Mouse (Mus musculus) T-helper 2 cell (primary cell): ENCODE data around the gene Cenpi.
"Not testable (repeated sequence)": the region's sequence is repeated elsewhere in the genome, so short reads cannot be mapped to it uniquely, and the experiment has no call there.

Experiments used
- in situ Hi-C: fragments of 300-600 bp; cut with MboI, MseI; formaldehyde crosslinking; loops from one replicate; pipeline ENCODE4 v1.15.1; 2025; ENCODE audit warnings: high pct_unique_total_duplicates

Gene Cenpi

DNA sequence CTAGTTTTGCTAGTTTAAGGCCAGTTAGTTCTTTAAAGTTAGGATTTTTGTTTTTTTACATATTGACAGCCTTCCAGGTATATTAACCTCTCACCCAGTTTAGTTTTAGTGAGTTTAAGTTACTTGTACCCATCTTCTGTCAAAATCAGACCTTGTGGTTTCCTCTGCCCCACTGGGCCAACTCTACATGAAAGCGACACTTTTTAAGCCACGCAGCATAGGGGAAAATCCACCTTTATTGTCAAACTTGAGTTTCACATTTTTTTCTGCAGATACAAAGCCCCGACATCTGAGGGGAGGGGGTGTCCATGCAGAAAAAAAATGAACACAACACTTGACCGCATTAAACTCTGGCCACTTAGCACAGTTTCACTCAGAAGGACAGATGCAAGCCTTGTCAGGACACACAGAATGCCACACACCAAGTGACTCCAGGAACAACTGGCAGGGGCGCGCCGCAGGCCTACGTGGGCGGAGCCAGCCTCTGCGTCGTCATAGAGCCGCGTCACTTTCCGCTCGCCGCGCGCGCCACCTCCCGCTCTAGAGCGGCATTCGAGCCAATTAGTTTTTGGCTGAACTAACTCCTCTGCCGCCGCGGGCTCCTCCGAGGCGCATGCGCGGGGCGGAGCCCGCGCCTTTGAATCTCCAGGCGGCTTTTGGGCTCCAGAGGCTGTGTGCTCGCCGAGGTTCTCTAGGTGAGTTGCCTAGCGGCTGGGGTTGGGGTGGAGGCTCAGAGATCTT is at the start of gene Cenpi:
Gene Cenpi, plus strand, starts transcription at position 551 of the 741 bp plus-strand sequence.
- in situ Hi-C loops = no loop called here

DNA sequence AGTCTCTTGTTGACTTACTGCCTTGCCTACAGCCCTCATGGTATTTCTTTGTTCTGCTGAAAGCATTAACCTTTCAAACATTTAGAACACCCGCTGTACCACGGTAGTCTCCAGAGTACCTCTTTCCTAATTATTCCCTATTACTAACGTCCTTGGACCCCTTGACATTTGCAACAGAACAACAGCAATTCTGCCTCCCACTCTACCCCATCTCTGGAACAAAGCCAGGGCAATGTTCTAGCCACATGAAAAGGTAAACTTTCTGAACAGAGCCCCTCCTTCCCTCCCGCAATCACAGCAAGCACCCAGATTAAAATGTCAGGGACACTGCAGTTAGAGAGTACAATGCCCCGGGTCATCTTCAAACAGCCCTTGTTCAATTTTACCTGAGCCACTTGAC is 46.7 kb upstream of the Cenpi start:
- in situ Hi-C loops = no loop called here

DNA sequence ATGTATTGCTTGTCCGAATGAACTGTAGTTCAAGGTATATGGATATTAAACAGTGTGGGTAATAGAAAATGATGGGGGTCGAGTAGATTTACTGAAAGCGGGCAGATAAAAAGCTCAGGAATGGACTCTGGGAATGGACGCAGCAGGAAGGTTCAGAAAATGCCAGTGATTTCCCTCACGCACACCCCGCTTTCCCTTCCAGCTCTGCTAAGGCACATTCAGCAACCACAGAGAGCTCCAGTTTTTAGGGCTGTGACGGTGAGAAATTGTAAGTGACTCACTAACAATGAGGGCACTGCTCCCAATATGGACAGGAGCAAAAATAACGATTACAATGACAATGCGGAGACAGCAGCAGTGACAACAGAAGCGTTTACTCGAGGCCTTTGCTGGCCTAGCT is 45.8 kb upstream of the Cenpi start:
- in situ Hi-C loops = no loop called here

DNA sequence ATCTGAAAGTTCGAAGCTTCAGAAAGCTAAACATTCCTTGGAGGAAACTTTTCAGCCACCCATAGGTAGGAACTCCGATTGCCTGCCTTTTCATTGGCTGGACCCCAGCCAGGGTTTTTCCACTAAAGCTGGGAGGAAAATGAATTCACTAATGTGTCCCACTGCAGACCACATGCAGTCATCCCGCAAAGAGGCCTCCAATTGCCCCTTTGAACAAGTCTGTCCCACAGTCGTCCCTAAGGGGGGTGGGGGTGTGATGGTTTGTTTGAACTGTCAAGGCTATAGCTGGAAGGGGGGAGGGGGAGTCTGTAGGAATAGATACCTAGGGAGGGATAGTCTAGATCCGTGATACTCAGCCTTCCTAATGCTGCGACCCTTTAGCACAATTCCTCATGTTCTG is 32.2 kb upstream of the Cenpi start:
- in situ Hi-C loops = no loop called here

DNA sequence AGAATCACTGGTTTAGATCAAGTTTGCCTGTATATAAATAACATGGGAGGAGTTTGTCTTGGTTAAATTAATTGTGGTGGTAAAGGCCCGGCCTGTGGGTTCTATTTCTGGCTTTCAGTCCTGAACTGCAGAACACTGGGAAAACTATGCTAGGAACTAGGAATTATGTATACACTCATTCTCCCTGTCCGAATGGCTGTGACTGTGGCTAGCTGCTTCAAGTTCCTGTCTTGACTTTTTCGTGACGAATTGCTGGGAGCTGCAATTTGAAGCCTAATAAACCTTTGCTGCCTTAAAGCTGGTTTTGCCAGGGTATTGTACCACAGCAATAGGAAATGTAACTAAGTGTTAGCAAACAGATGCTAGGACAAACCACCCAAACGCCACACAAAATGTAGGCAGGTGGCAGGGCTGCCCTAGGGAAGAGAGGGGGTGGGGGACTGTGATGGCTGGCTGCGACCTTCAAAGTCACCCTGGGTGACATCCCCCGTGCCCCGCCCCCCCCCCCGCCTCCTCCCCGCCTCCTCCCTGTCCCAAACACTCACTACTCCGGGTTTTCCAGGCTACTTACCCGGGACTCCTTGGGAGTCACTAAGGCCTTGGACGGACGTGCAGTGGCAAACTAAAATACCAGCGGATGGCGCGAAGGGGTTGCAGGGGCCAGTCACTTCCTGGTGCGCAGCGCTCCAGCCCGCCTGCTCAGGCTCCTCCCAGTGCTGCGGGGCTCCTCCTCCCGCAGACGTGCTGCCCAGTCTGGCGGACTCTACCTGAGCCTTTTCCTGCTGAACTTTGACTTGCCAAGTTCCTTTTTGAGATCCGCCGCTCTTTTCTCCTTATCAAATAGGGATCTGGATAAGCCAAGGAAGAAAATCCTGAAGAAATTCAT is 31.4 kb upstream of the Cenpi start, which contains the start of gene Trmt2b:
Gene Trmt2b, minus strand, starts transcription at position 710 of the 886 bp plus-strand sequence.
- in situ Hi-C loops = no loop called here

DNA sequence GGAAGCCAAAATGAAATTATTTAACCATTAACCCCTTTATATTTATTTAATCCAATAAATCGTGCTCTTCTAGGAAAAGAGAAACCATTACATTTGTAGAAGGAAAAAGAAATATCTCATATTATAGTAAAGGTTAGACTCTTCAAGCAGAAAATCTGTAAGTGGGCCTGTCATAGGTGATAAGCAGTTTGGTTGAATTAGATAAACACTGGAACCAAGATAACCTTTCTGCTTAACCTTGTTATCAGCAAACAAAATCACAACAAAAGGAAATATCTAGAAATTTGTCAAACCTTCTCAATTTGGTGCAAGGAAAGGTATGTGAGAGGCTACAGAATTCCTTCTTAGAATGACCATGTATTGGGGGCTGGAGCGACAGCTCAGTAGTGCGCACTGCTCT is 27.4 kb upstream of the Cenpi start:
- in situ Hi-C loops = no loop called here

DNA sequence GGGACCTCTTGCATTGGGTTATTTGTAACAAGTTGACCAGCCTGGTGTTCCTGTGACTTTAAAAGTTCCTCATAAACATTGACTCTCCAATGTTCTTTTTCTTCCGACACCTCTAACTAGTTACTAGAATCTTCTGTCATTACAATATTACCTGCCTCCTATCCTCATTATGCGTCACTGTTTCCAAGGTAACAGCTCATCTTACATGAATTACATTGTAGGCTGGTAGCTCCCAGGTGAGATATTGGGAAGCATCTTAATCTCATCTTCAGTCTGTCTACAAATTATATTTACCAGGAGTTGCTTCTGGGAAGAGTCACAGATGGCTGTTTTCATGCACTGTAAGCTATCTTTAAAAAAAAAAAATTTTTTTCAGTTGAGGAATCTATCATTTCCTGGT is 22.8 kb upstream of the Cenpi start:
- in situ Hi-C loops = no loop called here

DNA sequence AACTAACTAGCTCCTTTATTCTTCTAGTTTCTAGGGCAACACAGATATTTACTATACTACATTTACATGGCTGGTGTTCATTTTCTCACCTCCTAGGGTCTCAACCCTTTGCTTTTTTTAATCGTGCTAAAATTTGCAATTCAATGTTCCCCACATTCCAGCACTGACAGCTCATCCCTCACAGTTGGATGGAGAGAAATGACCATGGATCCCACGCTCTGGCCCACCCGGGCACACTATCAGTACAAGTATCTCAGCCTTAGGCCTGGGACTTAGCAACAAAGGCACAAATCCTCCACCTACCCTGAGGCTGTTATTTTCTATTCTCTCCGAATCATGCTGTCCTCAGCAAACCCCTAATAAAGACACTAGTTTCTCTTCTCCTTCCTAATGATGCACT is 22.1 kb upstream of the Cenpi start:
- in situ Hi-C loops = no loop called here

DNA sequence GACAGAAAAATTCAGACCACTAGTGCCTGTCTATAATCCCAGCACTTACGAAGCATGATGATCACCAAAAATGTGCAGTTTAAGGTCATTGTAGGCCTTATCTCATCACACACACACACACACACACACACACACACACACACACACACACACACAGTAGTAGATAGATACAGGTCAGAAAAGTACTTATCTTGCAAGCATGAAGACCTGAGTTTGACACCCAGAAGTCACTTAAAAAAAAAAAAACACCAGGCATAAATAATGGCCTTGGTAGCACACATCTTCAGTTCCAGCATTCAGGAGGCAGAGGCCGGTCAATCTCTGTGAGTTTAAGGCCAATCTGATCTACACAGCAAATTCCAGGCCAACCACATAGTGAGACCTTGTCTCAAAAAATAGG is 20.6 kb upstream of the Cenpi start:
- in situ Hi-C loops = no loop called here

DNA sequence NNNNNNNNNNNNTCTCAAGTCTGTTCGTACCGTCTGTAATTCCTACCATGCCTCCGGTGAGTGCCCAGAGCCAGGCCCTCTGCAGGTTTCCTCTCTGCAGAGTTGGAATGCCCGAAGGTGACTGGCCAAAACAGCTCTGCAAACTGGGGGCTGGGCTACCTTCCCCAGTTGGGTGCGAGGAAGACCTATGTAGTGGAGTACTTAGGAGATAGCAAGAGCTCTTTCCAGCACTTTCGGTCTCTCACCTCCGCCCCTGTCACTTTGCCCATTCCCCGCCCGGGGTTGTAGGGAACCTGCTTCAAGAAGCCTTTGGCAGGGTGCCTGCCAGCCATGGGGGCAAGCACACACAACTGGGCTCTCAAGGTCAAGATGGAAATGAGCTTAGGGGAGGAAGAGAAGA is 11.6 kb upstream of the Cenpi start:
- in situ Hi-C loops = no loop called here

DNA sequence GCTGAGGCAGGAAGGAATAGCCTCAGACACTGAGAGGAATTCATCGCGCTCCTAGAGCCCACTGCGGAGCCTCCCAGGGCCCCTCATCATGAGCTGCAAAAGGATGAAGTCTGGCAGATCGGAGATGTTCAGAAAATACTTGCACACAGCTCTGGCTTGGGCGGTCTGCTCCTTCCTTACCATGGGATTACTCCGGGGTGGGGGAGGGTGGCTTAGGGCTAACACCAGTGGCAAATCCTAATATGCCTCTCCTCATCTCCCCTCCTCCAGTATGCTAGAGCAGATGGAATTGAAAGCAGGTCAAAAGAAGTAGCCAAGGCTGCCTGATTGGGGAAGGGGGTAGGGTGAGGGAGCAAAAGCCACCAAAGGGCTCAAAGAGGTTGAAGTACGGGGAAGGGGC is 11.1 kb upstream of the Cenpi start:
- in situ Hi-C loops = no loop called here

DNA sequence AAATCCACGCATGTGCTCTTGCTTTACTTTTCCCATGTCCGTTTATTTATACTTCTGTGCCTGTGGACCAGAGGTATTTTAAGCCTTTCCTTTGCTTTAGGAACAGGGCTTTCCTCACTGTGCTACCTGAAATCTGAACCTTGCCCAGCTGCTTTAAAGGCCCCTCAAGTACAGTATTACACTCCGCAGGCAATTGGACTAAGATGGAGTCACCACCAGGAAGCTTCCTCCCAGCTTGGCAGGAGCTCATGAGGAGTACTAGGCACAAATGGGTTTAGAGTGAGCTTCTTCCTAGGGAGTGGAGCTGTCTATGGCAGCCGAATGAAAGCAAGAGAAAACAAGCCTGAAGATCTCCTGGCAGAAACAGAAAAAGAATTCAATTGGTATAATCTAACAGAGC is 10.7 kb upstream of the Cenpi start:
- in situ Hi-C loops = no loop called here

DNA sequence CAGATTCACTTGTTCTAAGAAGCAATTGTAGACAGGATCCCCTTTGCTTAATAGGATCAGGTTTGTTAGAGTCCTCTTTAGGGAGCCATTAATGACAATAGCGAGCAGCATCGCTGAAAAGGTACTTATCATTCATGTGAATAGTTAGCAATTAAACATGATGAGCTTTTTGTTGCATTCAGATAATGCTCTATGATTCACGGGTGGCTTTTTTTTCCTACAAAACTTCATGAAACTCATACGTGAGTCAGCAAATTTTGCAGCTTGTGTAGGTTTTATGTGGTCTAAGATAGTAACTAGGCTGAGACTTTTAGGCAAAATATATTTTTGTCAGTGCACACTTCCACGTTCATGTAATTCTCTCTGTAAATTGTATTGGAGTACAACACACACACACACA is 7.7 kb upstream of the Cenpi start:
- in situ Hi-C loops = no loop called here

DNA sequence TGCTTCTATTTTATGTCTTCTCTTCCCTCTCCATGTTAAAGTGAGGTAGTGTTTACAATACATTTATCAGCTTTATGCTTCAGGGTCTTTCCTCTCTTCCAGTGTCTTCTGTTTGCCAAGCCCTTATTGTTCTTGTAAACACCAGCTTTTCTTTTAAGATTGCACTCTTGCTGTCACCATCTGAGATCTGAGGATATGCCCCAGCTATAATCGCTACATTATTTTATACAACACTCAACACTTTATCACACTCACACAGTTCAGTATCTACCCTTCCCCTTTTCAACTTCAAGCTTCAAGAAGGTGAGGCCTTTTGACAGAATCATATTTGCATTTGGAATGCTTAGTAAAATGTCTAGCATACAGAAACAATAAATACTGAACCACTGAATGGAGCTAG is 4.6 kb upstream of the Cenpi start:
- in situ Hi-C loops = no loop called here

DNA sequence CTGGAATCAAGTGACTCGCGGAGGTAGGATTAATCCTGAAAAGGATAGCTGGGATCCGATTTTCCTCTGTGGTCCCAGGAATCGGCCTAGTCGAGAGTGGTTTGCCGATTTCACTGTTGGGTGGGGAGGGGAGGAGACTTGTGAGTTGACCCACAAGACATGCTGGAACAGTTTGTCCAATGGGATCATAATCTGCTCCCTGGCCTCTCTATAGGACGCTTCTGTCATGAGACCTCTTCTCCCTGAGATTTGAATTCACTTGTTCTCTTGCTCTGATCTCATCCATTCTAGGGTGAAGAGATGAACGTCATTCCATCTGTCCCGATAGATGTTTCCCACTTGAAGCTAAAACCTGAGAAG is 371 bp downstream of the Cenpi start:
- in situ Hi-C loops = no loop called here

DNA sequence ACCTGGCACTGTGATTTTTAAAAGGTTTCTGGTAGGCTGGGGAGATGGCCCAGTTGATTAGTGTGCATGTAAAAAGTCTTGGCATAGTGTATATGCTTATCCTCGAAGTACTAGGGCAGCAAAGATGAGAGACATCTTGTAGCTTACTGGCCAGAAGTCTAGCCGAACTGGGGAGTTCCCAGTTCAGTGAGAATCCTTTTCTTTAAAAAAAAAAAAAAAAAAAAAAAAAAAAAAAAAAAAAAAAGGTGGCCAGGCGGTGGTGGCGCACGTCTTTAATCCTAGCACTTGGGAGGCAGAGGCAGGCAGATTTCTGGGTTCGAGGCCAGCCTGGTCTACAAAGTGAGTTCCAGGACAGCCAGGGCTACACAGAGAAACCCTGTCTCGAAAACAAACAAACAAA is 3.3 kb downstream of the Cenpi start:
- in situ Hi-C loops = not testable (repeated sequence)

DNA sequence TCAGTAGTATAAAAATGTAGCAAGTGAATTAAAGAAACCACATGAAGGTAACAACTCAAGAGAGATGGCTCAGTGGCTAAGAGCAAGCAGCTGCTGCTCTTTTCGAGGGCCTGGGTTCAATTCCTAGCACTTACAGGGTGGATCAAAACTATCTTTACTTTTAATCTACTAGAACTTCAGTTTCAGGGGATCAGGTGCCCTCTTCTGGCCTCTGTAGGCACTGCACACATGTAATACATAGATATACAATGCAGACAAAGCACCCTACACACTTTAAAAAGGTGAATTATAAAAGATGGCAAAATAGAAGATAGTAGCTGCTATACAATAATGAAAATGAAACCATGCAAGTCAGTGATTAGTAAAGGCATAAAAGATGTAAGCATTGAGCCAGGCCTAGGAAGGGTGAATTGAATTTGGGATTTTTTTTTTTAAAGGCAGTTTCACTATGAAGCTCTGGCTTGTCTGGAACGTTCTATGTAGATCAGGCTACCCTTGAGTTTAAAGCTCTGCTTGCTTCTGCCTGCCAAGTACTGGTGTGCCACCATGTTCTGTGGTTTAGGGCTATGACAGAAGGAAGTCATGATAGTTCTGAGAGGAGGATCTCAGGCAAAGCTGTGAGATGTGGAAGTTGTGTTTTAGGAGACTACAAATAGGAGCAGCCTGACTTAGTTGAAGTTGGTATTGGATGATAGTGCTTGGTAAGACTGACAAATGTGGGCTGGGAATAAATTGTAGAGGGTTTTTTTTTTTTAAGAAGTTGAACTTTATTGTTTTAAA is 11.5 kb downstream of the Cenpi start:
- in situ Hi-C loops = no loop called here

DNA sequence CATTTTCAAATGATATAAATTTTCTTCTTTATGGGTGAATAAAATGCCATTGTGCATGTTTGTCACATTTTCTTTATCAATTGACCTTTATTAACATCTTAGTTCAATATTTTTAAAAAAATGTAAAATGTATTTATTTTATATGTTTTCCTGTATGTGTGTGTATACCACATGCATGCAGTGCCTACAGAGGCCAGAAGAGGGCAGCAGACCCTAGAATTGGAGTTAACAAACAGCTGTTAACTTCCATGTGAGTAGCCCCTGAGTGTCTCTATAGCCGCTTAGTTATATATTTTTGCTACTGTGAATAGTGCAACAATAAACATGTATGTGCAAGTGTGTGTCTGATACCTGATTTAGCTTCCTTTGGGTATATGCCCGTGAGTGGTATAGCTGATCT is 25.4 kb downstream of the Cenpi start:
- in situ Hi-C loops = no loop called here

DNA sequence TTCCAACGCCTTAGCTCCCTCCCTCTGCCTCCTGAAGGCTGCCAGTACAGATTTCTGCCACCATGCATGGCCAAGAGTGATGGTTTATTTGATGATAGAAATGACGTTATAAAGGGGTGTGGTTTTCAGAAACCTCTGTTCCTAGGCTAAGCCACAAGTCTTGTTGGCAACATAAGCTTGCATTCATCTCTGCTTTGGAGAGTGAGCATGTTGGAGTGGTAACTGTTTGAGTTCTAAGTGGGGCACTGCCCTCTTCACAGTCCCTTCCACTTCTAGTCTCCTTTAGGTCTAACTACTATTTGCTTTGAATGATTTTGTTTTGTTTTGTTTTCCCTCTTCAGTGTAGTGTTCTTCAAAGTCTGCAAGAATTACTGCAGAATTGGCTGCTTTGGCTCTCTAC is 34.9 kb downstream of the Cenpi start:
- in situ Hi-C loops = no loop called here

DNA sequence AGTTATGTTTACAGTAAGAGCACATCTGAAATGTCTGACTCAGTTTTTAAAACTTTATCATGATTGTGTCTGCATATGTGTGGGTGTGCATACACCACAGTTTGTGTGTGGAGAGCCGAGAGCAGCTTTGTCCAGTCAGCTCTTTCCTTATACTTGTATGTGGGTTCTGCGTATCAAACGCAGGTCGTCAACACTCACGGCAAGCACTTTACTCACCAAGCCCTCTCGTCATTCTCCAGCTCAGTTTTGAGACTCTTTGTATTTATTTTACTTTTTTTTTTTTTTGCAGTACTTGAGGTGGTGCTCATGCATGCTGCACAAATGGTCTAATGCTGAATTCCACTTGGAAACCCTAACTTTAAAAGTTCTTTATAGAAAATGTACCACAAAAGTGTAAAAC is 42.3 kb downstream of the Cenpi start:
- in situ Hi-C loops = no loop called here

DNA sequence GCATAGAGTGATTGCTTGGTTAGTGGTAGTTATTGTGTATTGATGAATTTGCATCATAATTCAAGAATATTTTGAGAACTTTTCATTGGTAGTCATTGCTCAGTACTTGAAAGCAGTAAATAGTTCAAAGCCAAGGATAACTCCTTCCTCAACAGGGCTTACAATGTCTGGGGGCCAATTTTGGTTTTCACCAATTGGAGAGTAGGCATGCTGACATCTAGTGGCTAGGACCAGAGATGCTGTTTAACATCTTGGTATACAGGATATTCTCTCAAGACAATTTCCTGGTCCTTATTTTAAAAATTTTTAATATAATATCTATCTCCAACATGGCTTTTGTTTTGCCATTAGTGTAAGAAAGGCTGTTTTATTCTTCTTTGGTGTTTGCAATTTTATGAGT is 46.0 kb downstream of the Cenpi start:
- in situ Hi-C loops = no loop called here

DNA sequence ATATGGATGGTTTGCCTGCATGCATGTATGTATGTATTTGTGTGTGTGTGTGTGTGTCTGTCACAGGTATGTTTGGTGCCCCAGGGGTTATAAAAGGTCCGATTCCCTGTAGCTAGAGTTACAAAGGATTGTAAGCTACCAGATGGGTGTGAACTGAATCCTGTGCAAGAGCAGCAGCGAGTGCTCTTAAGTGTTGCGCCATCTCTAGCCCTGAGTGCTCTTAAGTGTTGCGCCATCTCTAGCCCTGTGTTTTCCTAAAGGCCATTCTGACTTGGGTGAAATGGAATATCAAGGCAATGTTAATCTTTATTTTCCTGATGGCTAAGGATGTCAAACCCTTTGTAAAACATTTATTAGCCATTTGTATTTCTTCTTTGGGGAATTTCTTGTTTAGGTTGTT is 51.5 kb downstream of the Cenpi start:
- in situ Hi-C loops = no loop called here
